Mouse (Mus musculus) G1E (cell line): ENCODE results near the gene Agap2. TPM values are rescaled to one million over a fixed set of nuclear protein-coding genes. Genes with fewer than 3 reads are reported as not detected.

ENCODE experiments used
- ATAC-seq: 2 replicates; pipeline ENCODE4 v1.8.0; 2016; ENCODE audit warnings: mild to moderate bottlenecking; ENCODE audit not compliant: insufficient number of reproducible peaks, poor library complexity, low FRiP score, severe bottlenecking; ENCODE audit errors: extremely low read depth
- DNase-seq: peaks from one replicate; pipeline ENCODE4 v3.0.0; 2012; ENCODE audit warnings: low spot score
- H3K27me3 ChIP-seq: 2 replicates; pipeline ENCODE4 v1.6.1; 2012; ENCODE audit warnings: mild to moderate bottlenecking, low read length, inconsistent platforms; ENCODE audit not compliant: insufficient read depth
- H3K36me3 ChIP-seq: replicated peaks from 2 replicates; pipeline ENCODE3; 2012; ENCODE audit warnings: mild to moderate bottlenecking, inconsistent platforms
- H3K4me1 ChIP-seq: 2 replicates; pipeline ENCODE4 v1.6.1; 2012; ENCODE audit warnings: low read depth, low read length, inconsistent platforms, mixed read lengths; ENCODE audit not compliant: insufficient read depth
- H3K4me3 ChIP-seq: 2 replicates; pipeline ENCODE4 v1.5.1; 2012; ENCODE audit warnings: low read depth, mild to moderate bottlenecking, inconsistent platforms, low read length, moderate library complexity, mixed read lengths
- H3K9me3 ChIP-seq: replicated peaks from 2 replicates; pipeline ENCODE4 v1.6.1; 2012; ENCODE audit warnings: inconsistent platforms
- CTCF ChIP-seq: IDR thresholded peaks from 2 replicates; pipeline ENCODE4 v1.5.1; 2012; ENCODE audit warnings: low read depth, low read length, inconsistent platforms, mixed read lengths
- GATA1 ChIP-seq: IDR thresholded peaks from 2 replicates; pipeline ENCODE4 v1.6.1; 2012; ENCODE audit warnings: borderline replicate concordance, low read length, inconsistent platforms, mixed read lengths
- GATA2 ChIP-seq: IDR thresholded peaks from 2 replicates; pipeline ENCODE4 v1.6.1; 2012; ENCODE audit warnings: low read depth, low read length, inconsistent platforms, borderline replicate concordance
- POLR2AphosphoS5 ChIP-seq: IDR thresholded peaks from 2 replicates; pipeline ENCODE4 v1.6.1; 2012; ENCODE audit warnings: low read depth, low read length, inconsistent platforms; ENCODE audit not compliant: insufficient replicate concordance
- TAL1 ChIP-seq: conservative IDR thresholded peaks from 2 replicates; pipeline ENCODE4 v1.6.1; 2012; ENCODE audit warnings: low read depth, low read length, inconsistent platforms, mixed read lengths
- polyA plus RNA-seq: library from polyadenylated mRNA; stranded (reverse); fragments of >175 nt; gene quantifications from 2 replicates; pipeline ENCODE4 v1.2.3, GENCODE M21; 2012
- total RNA-seq, 2 experiments: library from RNA; stranded (forward) in 1 of 2; stranded (reverse) in 1 of 2; fragments of 200-1000 nt in 1 of 2; fragments of >200 nt in 1 of 2; fragmentation: Nextera tagmentation in 1 of 2; gene quantifications; 2 replicates each; pipeline ENCODE4 v1.2.3; 2014 to 2017

The Agap2 gene
- total and polyA plus RNA-seq, 3 experiments: 0.26 to 1.3 (median 1.1) TPM

DNA sequence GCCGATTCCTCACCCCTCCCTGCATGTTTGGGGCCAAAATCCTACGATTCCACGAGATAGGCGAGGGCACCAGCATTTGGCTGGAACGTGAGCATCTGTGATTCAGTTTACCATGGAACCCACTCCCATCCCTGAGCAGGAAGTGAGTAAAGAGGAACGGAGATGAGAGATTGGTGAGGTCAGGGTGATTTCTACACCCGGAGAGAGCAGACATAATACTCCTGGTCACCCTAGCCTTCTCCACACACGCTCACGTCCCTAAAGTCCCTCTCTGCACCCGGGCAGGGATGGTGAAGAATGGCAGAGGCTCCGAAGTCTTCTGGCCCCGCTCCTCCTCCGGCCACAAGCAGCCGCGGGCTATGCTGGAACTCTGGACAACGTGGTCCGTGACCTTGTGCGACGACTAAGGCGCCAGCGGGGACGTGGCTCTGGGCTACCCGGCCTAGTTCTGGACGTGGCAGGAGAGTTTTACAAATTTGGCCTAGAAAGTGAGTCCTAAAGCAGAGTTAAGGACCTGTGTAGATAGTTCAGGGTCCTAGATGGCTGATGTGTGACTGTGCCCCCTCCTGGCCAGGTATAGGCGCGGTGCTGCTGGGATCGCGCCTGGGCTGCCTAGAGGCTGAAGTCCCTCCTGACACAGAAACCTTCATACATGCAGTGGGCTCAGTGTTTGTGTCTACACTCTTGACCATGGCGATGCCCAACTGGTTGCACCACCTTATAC, 25.5 kb upstream of the Agap2 start:
- H3K36me3 ChIP-seq: peaks cover 36% of the 10 kb centered on the region
- DNase-seq (no peak), ATAC-seq (no peak)
- H3K4me3 ChIP-seq: no peak overlapping the region
- TF ChIP-seq TAL1 (no peak), CTCF (no peak), GATA1 (no peak), POLR2AphosphoS5 (no peak), GATA2 (no peak)
- H3K9me3 ChIP-seq: no peaks in the 10 kb centered on the region
- H3K27me3 ChIP-seq: peaks cover 39% of the 10 kb centered on the region
- H3K4me1 ChIP-seq: peaks cover 4% of the 10 kb centered on the region; the same call in 1 of the 2 replicates

DNA sequence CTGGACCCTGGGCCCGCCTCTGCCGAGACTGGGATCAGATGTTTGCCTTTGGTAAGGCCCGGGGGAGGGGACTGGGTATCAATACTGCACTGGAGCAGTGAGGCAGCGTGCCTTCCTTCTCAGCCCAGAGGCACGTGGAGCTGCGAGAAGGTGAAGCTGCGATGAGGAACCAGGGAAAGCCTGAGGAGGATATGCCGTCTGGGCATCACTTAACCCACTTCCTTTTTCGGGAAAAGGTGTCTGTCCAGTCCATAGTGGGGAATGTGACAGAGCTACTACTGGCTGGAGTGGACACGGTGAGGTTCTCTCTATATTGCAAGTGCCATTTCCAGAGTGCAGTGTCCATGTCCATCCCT, 25.0 kb upstream of the Agap2 start:
- Histone ChIP-seq H3K9me3 (no peaks in the 10 kb centered on the region), H3K4me3 (no peak overlapping the region), H3K27me3 (peaks cover 42% of the 10 kb centered on the region), H3K4me1 (peaks cover 4% of the 10 kb centered on the region; the same call in 1 of the 2 replicates), H3K36me3 (peaks cover 31% of the 10 kb centered on the region)
- ATAC-seq: no peak
- TF ChIP-seq GATA1: no peak
- TF ChIP-seq GATA2: no peak
- no peak for TF ChIP-seq CTCF
- no peak for TF ChIP-seq POLR2AphosphoS5
- TF ChIP-seq TAL1: no peak
- DNase-seq: no peak

DNA sequence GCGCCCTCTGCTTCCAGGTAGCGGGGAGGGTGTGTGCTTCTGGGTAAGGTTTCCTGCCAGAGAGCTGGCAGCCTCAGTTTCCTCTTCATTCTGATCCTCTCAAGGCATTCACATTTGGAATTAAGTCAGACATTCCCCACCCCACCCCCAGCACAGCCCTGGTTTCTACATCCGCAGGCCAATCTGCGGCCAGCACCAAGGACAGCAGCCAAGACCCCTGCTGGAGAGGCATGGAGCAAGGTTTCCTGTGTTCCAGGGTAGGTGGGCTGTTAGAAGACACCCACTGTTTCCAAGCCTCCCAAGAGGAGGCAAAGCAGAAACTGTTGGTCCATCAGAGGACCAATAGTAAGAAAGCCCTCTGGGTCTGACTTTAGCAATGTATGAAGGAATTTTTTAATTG, 20.4 kb upstream of the Agap2 start:
- peaks cover 20% of the 10 kb centered on the region for H3K4me1 ChIP-seq
- DNase-seq (no peak), ATAC-seq (no peak)
- H3K27me3 ChIP-seq: peaks cover 69% of the 10 kb centered on the region
- H3K4me3 ChIP-seq: no peak overlapping the region
- H3K36me3 ChIP-seq: peaks cover 6% of the 10 kb centered on the region
- peaks cover 5% of the 10 kb centered on the region; the same call in 1 of the 2 replicates for H3K9me3 ChIP-seq
- TF ChIP-seq TAL1: no peak
- no peak for TF ChIP-seq POLR2AphosphoS5
- no peak for TF ChIP-seq GATA2
- no peak for TF ChIP-seq GATA1
- no peak for TF ChIP-seq CTCF

DNA sequence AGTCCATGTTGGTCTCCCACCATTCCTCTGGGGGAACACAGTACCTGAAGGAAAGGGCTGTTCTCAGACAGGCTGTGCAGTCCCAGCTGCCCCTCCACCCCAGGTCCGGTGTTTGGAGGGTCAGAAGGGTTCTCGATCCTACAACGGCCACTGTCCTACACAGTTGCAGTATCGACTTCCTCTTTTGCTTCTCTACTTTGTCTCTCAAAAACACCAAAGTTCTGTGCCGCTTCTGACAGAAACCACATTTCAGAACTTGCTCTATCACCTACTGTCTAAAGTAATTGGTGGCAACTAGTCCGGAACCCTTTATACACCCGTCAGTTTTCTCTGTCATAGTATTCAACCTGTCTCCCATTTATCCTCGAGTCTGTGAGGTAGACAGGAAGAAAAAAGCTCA, 19.7 kb upstream of the Agap2 start:
- Histone ChIP-seq H3K4me3 (no peak overlapping the region), H3K4me1 (peaks cover 22% of the 10 kb centered on the region), H3K36me3 (peaks cover 6% of the 10 kb centered on the region), H3K27me3 (peaks cover 70% of the 10 kb centered on the region), H3K9me3 (peaks cover 5% of the 10 kb centered on the region; the same call in 1 of the 2 replicates)
- no peak for DNase-seq
- no peak for ATAC-seq
- TF ChIP-seq GATA1 (no peak), POLR2AphosphoS5 (no peak), TAL1 (no peak), CTCF (no peak), GATA2 (no peak)

DNA sequence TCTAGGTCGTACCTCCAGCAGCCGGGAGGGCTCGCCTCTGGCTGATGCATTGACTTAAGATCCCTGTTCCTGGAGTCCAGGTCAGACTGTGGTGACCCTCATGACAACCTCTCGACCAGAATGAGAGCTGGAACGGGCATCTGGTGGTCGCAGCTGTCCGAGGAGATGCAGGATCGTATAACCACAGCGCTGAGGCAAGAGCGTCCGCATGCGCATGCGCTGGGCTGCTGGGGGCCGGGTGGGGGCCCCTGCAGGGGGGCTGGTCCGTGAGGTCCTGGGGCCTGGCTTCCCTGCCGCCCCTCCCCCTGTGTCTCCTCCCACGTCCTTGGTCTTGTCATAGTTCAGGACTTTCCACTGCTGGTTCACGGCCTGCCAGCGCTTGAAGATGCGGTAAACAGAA, 18.6 kb upstream of the Agap2 start:
- peaks cover 26% of the 10 kb centered on the region for H3K4me1 ChIP-seq
- H3K36me3 ChIP-seq: peaks cover 6% of the 10 kb centered on the region
- TF ChIP-seq TAL1: no peak
- H3K4me3 ChIP-seq: no peak overlapping the region
- ATAC-seq: no peak
- H3K27me3 ChIP-seq: peaks cover 75% of the 10 kb centered on the region
- H3K9me3 ChIP-seq: peaks cover 5% of the 10 kb centered on the region; the same call in 1 of the 2 replicates
- DNase-seq: no peak

DNA sequence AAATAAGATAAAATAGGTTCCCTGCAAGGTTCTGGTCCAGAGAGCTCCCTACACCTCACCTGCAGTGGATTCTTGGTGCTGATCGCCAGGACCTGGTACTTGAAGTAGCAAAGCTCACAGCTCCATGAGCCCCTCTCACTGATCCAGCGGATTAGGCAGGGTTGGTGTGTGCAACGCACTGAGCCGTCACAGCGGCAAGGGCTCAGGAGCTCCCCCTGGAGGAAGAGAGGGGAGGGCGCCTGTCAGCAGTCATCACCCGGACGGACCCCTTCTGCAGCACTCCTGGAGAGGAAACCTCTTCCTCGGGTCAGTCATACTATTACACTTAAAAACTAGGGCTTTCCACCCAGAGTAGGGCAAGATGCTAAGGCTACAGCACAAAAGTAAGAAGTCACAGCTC, 16.9 kb upstream of the Agap2 start:
- peak; percentile 45; the same call in 1 of the 2 replicates for ATAC-seq
- H3K4me3 ChIP-seq: no peak overlapping the region
- H3K9me3 ChIP-seq: peaks cover 5% of the 10 kb centered on the region; the same call in 1 of the 2 replicates
- peaks cover 69% of the 10 kb centered on the region for H3K27me3 ChIP-seq
- peak; percentile 81 for DNase-seq
- TF ChIP-seq CTCF (peak; percentile 99), POLR2AphosphoS5 (no peak)
- peaks cover 36% of the 10 kb centered on the region for H3K4me1 ChIP-seq
- peaks cover 6% of the 10 kb centered on the region for H3K36me3 ChIP-seq

DNA sequence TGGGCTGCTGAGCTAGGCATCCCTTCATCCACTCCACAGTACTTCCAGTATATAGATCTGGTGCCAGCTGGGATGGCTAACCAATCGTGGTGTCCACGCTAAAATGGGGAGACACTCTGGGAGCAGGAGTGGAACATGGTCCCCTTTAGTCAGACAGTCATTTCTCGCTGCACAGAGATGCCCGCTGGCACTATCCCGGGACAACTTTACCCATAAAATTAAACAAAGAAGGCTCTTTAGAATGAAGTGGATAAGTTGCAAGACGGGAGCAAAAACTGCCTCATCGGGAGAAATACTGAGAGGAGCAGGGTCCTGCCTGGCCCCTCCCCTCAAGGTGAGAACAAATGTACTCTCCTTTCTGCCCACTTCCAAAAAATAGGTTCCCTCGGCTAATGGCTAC, 16.4 kb upstream of the Agap2 start:
- Histone ChIP-seq H3K9me3 (peaks cover 5% of the 10 kb centered on the region; the same call in 1 of the 2 replicates), H3K4me3 (no peak overlapping the region; the same call in 1 of the 2 replicates), H3K27me3 (peaks cover 64% of the 10 kb centered on the region), H3K36me3 (peaks cover 6% of the 10 kb centered on the region), H3K4me1 (peaks cover 36% of the 10 kb centered on the region)
- TF ChIP-seq GATA1 (no peak), TAL1 (no peak), GATA2 (no peak), CTCF (no peak), POLR2AphosphoS5 (no peak)
- DNase-seq: no peak
- ATAC-seq: no peak
